Mouse (Mus musculus): ENCODE data around the gene Cdk7. TPM values are rescaled to one million over a fixed set of nuclear protein-coding genes. Genes with fewer than 3 reads are reported as not detected.

The Cdk7 gene
- total RNA-seq, 2 experiments from 2014 or later = 66.5 to 68.2 TPM

- no peak for DNase-seq (ENCODE audit: low spot score in 2 of 2)
Measured at GRCm38 (mm10) chr13:100728086-100728485, 2.7 kb downstream of the Cdk7 start.

- DNase-seq (ENCODE audit: low spot score in 2 of 2) = no peak
Measured at GRCm38 (mm10) chr13:100725194-100725593, 5.5 kb downstream of the Cdk7 start.

DNA sequence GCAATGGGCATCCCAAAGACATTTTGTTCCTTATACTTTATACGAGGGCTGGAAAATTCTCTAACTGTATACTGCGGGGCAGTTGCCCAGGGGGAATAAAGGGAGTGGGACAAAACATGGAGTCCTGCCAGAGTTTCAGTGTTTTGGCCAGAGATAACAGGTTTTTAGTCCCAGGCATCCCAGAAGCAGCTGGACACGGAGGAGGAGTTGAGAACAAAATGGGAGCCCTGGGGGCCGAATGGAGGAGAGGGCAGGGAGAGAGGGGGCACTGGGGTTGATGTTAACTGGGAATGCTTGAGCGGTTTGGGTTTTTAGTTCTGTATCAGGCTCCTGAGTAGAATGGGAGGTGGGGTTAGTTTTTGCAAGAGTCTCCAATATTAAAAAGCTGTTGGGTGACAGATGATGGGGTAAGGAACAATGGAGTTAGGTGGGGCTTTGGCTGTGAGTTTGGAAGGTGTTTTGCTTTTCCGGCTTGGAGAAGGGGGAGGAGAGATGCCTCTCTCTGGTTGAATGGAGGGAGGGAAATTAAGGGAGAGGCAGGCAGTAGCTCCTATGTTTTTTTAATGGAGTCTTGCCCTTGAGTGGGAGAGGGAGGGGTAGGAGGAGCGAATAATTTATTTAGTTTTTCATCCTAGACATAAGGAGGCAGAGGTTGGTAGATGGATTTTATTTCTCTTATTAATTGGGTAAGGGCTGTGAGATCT, 6.5 kb downstream of the Cdk7 start:
- no peak for DNase-seq (ENCODE audit: low spot score in 2 of 2)

DNA sequence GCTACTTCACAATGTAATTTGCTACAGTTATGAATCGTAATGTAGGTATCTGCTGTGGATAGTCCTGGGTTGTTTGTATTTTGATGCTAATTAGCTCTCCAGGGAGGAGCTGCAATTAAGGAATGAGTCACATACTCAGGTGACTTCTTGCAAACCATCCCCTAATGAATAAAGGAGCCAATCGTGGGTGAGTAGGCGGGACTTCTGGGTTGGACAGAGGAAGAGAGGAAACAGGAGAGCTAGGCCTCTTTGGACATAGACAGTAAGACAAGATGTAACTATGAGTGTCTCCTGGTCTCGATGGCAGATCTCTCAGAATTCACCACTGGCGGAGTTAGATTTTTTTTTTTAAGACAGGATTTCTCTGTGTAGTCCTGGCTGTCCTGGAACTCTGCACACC, 9.1 kb downstream of the Cdk7 start:
- no peak for DNase-seq (ENCODE audit: low spot score in 2 of 2)

GRCm38 (mm10) chr13:100715467-100715866, 15.3 kb downstream of the Cdk7 start:
- no peak for DNase-seq (ENCODE audit: low spot score in 2 of 2)

DNA sequence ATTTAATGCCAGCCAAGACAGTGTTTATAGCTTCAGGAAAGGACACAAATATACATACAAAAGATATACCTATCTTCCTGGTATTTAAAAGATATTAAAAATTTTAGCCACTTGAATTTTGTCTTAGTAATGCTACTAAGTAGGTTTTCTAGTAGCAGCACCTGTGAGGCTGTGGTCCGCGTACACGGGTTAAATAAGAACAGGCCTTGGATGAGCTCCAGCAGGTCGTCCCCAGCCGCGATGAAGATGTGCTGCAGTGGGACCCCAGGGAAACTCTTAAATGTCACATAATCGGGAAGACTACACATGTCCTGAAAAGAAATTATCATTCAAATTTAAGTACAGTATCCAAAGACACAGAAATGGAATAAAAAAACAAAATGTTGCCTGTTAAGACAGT, 24.5 kb downstream of the Cdk7 start:
- no peak for DNase-seq (ENCODE audit: low spot score in 2 of 2)

GRCm38 (mm10) chr13:100703468-100703867, 27.3 kb downstream of the Cdk7 start:
- DNase-seq (ENCODE audit: low spot score in 2 of 2) = no peak

GRCm38 (mm10) chr13:100698866-100699265, 31.9 kb downstream of the Cdk7 start:
- DNase-seq (ENCODE audit: low spot score in 2 of 2) = no peak

DNA sequence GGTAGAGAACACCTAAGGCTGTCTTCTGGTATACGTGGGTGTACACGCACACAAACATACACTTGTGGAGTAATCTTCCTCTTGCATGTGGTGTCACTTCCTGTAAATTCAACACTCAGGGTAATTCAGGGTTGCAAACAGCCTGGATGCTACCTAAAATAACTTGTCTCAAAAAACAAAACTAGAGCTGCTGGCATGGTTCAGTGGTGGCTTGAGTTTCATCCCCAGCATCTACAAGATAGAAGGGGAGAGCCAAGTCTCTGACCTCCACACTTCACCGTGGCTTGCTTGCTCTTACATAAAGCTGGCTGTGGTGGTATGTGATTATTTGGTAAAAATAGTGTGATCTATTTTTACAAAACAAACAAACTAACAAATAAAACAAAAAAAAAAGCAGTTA, 33.2 kb downstream of the Cdk7 start:
- DNase-seq (ENCODE audit: low spot score in 2 of 2) = no peak

- DNase-seq (ENCODE audit: low spot score in 2 of 2) = no peak
Measured at GRCm38 (mm10) chr13:100687513-100687912, 43.2 kb downstream of the Cdk7 start.

DNA sequence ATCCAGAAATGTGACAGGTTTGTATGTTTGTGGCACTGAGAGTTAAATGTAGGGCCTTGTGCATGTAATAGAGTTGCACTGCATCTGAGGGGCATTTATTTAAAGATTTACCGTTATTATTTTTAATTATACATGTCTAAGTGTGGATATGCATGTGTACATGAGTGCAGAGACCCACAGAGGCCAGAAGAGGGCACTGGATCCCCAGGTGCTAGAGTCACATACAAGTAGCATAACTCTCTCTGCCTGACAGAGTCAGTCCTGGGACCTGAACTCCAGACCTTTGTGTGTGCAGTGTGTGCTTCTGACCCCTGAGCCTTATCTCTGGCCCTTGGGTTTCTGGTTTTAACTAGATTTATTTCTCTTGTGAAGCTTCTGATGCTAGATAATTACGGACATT, 46.4 kb downstream of the Cdk7 start:
- no peak for DNase-seq (ENCODE audit: low spot score in 2 of 2)

DNA sequence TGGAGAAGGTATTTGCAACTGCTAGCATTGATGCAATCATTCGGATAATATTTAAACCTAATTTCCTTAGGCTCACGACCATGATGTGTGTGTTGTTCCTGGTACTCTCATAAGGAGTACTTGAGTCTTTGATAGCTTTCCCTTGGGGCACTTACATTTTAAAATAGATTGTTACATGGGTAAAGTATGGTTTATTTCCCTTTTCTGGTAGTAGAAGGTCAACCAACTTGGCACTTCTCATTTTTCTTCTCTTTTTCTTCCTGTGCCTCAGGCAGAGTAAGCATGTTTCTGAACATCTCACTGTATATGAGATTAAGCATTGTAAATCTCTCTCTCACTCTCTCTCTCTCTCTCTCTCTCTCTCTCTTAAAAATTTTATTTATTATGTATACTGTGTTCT, 47.9 kb downstream of the Cdk7 start:
- DNase-seq (ENCODE audit: low spot score in 2 of 2) = no peak

DNA sequence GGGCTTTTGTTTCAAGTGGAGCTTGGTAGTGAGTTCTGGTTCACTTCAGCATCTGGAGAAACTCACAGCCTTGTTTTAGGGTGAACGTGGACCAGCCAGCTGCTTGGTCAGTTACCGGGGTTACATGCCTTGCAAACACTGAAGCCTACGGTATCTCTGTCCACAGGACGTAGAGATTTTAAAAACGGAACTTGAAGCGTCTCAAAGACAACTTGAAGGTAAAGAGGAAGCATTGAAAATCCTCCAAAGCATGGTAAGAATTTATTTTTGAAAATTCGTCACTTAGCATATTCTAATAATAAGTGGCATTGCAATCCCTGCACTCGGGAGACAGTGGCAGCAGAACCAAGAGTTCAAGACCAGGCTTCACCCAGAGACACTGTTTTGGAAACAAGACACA, 49.1 kb downstream of the Cdk7 start:
- DNase-seq (ENCODE audit: low spot score in 2 of 2) = no peak

GRCm38 (mm10) chr13:100675936-100676635, 54.7 kb downstream of the Cdk7 start:
- no peak for DNase-seq (ENCODE audit: low spot score in 2 of 2)

DNA sequence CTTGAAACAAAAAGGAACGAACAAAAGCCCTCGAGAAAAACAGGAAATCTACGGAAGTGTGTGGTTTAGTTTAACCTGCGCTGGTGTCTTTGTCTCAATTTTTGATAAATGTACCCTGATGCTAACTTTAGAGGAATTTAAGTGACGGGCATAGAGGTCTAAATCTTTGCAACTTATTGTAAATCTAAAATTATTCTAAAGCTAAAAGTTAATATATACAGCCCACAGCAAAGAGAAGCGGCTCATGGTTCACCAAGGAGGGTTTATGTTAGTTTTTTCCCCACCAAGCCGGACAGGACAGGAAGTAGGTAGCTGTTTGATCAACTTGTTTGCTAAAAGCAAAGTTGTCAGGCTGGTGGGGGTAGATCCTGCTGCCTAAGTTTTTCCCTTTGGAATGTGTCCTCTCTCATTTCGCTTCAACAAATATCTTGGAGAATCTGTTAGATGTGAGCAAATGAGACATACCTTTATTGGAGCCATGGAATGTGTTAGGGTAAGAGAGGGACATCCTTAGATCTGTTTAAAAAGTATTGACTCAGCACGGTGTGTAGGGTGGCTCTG, 60.5 kb downstream of the Cdk7 start:
- no peak for DNase-seq (ENCODE audit: low spot score in 2 of 2)

- DNase-seq (ENCODE audit: low spot score in 2 of 2) = peak in 1 of 2 experiments; percentile 25
Measured at GRCm38 (mm10) chr13:100669291-100670022, 61.3 kb downstream of the Cdk7 start, which contains the start of gene Ccdc125. Gene Ccdc125, plus strand, starts transcription at chr13:100669717.

DNA sequence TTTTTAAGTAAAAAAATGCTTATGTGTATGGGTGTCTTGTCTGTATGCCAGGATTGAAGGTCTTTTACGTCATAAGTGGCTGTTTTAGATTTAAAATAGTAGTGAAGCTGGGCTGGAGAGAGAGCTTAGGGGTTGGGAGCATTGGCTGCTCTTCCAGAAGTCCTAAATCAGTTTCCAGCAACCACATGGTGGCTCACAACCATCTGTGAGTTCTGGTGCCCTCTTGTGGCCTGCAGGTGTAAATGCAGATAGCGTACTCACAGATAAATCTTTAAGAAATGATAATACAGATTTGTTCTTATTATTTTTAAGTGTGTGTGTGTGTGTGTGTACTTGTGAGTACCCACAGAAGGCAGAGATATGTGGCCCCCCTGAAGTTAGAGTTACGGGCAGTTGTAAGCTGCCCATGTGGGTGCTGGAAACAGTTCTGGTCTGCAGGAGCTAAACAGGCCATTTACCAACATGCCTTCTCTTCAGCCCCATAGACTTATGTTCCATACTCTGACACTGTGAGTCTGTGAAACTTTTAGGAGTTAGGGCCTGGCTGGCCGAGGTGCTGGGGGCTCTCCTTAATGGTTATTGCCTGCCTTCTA, 70.8 kb downstream of the Cdk7 start:
- peak in 1 of 2 experiments; percentile 27 for DNase-seq (ENCODE audit: low spot score in 2 of 2)

DNA sequence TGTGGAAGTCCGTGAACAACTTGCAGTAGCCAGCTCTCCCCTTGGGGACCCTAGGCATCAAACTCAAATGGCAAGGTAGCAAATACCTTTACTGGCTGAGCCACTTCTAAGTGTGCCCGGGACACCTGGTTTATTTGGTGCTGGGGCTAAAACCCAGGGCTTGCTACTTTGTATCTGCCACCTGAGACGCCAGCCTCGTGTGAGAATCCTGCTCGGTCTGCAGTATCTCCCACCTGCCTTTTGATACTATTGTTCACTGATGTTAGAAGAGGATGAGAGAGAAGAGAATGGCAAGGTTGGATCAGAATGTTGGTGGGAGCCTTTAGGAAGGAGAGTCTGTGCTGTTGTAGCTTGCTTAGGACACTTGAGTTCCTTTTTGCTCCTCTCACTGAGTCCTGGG, 72.6 kb downstream of the Cdk7 start:
- DNase-seq (ENCODE audit: low spot score in 2 of 2) = no peak

Measured in adrenal gland, postnatal 4 days (tissue).